Mouse (Mus musculus): ENCODE measurements around the gene Syn3.
A peak's percentile ranks its signal among the peaks of the same experiment; 100 is the strongest.

Gene Syn3

GRCm38 (mm10) chr10:86196414-86197025 lies 302.2 kb downstream of the Syn3 start:
- no peak for DNase-seq

GRCm38 (mm10) chr10:86194722-86195121 lies 304.0 kb downstream of the Syn3 start:
- DNase-seq, result no peak

- no peak for DNase-seq
These were observed 304.7 kb downstream of the Syn3 start for GRCm38 (mm10) chr10:86193863-86194434.

DNA sequence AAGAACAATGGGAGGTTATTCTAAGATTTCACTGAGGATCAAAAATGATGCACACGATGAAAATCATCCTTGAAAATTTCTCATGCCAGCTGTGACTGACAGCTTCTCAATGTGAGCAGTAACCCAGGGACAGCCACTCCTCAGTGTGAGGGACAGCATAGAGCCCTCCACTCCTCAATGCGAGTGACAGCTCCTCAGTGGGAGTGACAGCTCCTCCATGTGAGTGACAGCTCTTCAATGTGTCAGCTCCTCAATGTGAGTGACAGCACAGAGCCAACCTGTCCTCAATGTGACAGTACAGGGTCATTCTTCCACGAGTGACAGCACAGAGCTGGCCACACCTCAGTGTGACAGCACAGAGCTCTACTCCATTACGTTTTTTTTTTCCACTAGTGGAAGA lies 310.1 kb downstream of the Syn3 start:
- DNase-seq, result no peak

GRCm38 (mm10) chr10:86187881-86188280 lies 310.8 kb downstream of the Syn3 start:
- DNase-seq, result no peak

- DNase-seq, result no peak
These were observed 315.4 kb downstream of the Syn3 start for GRCm38 (mm10) chr10:86183148-86183885.

DNA sequence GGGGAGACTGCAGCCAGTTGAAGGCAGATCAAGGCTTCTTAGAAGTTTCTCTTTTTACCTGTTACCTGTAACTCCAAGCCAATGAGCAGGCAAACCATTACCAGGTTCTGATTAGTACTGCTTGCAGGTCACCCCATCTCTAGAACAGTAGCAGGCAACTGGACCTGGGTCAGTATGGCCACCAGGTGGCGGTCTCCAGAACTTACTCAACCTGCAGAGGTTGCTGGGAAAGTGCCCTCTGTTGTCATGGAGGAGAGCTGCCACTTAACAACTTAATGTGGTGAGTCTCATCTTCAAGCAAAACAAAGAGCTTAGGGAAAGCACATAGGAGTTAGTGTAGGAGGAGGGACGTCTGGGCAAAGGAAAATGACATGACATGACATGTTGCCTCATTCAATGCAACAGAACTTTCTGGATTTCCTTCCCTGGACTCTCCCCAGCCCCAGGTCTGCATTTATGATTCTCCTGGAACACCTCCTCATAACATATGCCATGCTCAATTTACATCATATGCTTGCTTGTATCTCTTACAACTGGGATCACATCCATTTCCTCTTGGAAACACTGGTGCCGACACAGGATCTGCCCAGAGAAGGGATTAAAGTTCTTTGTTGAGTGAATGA lies 316.4 kb downstream of the Syn3 start:
- DNase-seq, result peak; percentile 45

DNA sequence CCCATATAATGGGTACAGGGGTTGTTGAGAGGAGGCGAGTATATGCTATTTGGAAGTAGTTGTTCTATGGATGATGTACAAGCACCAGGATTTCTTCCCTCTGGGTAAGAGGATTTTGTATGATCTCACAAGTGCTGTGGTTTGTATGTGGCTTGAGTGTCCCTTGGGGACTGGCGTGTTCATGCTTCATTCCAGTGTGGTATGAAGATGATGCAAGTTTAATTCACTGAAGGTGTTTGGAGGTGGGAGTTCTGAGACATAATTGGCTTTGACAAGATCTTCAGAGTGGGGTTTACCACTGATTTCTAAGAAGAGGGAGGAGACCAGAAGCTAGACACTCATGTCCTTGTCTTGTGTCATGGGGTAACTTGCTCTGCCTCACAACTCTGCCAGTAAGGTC lies 322.3 kb downstream of the Syn3 start:
- DNase-seq, result no peak

DNA sequence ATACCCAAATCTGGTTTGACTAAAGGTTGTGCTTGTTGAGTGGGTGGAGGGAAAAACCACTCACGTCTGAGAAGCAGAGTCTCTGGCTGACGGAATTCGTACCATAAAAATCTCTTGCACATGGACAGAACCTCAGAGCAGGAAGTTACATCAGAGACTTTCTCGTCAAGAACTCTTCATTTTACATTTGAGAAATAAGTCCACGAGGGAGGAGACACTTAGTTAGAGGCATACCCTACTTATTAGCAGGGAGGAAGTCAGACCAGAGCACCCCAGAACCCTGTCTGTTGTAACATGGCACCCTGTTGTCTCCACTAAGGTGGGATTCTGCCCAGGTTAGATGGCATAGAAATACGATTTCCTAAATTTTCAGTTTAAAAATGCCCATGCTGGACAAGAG lies 324.7 kb downstream of the Syn3 start:
- DNase-seq, result no peak

DNA sequence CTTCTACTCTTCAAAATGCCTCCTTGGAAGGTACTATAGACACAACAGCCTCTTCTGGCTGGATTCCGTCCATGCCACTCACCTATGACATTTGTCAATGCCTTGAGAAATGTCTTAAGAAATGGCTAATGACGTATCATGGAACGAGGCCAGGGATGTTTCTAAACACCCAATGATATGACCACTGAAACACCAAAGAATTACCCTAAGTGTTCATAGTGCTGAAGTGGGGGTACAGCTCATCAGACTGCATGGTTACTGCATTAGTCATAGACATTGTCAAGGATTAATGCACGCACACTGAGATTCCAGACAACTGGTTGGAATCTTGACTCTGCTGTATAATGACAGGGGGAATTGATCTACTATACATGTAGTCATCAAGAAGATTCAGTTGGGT lies 325.4 kb downstream of the Syn3 start:
- no peak for DNase-seq

DNA sequence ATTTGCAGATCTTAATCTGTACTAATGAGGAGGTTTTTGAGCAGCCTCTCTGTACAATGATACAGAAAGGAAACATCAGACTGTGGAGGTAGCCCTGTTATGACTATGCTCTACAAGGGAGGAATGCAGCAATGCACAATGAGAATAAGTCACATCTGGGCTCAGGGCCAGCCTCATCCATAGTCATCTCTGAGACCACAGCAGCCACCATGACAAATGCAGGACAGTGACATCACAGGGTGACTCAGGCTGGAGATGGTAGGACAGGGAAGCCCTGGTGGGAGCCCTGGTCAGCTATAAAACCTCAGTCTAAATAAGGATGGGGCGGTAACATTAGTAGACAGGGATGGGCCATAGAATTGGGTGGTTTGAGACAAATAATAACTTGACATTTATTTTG lies 327.4 kb downstream of the Syn3 start:
- no peak for DNase-seq

DNA sequence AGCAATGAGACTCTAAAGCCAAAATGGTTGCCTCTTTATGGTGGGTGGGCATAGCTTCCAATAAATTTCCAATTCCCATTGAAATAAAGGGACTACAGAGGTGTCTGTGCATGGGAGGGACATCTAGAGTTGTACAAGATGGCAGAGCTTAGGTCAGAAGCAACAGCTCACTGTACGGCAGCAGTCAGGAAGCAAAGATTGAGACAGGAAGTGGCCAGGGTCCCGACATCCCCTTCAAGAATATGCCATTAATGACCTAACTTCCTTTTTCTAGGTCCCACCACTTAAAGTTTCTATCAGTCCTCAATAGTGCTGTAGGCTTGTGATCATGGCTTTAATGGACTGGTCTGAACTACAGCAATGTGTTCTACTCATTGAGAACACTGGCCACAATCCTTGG lies 330.6 kb downstream of the Syn3 start:
- DNase-seq, result no peak

DNA sequence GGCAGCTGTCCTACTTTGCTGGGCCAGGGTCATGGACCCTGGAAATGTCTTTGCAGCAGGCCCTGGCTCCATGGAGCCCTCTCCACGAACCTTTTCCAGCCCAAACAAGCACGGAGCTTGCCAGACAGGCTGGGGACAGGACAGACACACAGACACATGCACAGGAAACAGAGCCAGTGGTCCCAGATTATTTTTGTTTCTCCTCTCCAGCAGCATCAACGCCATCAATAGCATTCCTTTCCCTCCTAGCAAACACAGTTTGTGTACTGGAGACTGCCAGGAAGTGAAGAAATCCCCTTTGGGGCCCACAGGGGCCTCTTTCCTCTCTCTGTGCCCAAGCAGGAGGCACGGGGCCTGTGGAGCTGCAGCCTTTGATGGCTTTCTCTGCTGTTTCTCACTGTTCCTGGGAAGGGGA lies 331.8 kb downstream of the Syn3 start:
- DNase-seq, result no peak

DNA sequence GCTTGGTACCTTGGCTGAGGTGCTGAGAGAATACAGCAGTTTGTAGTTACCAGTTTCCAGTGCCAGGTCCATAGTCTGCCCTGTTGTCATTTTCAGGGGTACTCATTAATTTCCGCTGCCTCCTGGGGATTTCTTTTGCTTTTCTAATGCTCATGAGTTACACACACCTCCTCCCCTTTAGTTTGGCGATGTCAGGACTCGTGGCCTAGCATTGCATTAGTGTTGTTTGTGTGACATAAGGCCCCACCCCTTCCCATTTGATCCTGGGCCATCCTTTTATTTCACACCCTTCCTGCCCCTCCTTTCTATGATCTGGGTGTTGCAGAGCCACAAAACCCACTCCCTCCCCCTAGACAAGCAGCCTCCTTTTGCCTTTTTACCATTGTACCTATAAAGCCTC lies 334.6 kb downstream of the Syn3 start:
- DNase-seq, result no peak

DNA sequence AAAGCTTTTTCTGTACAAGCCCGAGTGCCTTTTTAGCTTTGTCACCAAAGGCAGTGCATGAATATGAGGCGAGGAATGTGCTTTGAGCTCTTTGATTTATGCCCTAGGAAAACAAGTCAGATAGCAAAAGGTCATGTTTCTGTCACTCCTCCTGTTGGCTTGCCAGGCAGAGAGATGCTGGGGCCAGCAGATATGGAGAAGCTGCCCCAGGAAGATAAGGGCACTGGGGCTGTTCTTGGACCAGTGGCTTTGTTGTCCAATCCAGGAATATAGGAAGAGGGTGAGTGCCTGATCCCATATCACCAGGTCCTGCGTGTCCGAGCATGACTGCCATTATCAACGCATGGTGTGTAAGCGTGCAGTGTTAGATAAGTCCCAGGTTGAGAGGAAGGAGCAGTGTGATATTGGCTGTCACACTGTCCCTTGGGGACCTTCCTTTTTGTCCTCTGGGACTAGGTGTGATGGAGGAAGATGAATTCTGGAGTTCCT lies 336.9 kb downstream of the Syn3 start:
- DNase-seq, result no peak

DNA sequence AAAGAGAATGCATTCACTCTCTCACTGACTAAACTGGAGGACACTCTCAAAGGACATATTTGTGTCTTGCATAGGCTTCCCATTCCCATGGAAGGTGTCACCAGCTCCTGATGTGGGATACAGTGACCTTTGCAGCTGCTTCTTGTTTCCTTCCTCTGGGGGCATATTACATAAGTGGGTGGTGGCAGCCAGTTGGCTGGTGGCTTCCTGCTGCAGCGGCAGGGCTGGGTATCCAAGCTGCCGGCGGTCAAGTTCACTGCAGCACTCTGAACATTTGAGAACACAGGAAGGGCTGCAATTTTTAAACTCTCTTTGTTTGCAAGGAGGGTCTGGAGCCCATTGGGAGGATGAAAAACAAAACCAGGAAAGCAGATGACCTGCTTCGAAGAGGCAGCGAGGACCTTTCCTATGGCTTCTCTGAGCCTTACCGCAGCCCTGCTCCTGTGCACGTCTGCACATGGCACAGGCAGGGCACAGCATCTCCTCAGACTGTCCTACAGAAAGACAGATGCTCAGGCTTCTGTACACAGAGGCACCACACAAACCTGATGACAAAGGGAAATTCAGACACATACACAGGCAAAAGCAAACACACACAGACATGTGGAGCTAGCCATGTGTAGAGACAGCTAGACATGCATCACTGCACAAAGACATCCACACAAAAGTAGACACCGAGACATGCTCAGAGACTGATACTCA lies 340.3 kb downstream of the Syn3 start:
- no peak for DNase-seq

GRCm38 (mm10) chr10:86155344-86155743 lies 343.4 kb downstream of the Syn3 start:
- DNase-seq, result no peak

DNA sequence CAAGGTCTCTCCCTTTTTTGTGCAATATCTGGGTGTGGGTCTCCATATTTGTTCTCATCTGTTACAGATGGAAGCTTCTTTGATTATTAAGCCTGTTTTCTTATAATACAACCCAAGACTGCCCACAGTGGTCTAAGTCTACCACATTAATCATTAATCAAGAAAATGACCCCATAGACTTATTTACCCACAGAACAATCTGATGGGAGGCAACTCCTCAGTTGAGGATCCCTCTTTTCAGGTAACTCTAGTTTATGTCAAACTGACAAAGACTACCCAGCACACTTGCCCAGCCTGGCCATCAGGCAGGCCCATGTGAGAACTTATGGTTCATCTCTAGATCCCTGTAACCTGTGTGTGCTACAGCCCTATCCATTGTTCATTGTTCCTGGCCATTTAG lies 345.5 kb downstream of the Syn3 start:
- DNase-seq, result no peak

DNA sequence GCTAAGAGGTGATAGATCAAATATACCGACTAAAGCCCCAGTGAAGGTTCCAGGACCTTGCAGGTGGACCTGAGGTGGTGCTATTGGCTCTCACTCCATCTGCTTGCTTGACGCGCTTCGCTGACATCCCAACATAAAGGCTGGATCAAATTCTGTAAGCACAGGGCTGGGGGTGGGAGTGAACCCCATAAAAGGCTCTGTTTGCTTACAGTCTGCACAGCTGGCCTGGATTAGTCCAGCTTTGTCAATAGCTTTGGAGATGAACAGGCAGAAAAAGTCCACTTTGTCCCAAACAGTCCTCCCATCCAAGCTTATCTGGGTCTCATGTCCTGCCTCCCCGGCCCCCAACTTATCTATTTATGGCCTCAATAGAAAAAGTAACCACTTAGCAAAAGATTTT lies 347.3 kb downstream of the Syn3 start:
- no peak for DNase-seq

- DNase-seq, result no peak
These were observed 348.6 kb downstream of the Syn3 start for GRCm38 (mm10) chr10:86150076-86150475.

- no peak for DNase-seq
These were observed 349.5 kb downstream of the Syn3 start for GRCm38 (mm10) chr10:86149029-86149818.

- DNase-seq, result no peak
These were observed 359.5 kb downstream of the Syn3 start for GRCm38 (mm10) chr10:86139061-86139681.

Measured in thymus, postnatal 14 days (tissue).